Mouse (Mus musculus) adrenal gland, postnatal 4 days (tissue): ENCODE measurements around the gene Tsacc. TPM values are rescaled to one million over a fixed set of nuclear protein-coding genes. Genes with fewer than 3 reads are reported as not detected.
A peak's percentile ranks its signal among the peaks of the same experiment; 100 is the strongest.
"Not testable (repeated sequence)": the region's sequence is repeated elsewhere in the genome, so short reads cannot be mapped to it uniquely, and the experiment has no call there.

ENCODE experiments used
- DNase-seq, 2 experiments: peaks; one replicate each; pipeline ENCODE4 v3.0.0; 2021 to 2022; ENCODE audit warnings: low spot score in 2 of 2, mixed read lengths in 2 of 2
- total RNA-seq, 2 experiments: library from RNA; stranded (reverse); gene quantifications; 2 replicates each; pipeline ENCODE4 v1.2.3; 2021

Gene Tsacc
- total RNA-seq, 2 experiments from 2014 or later = 8.0 to 11.0 TPM

DNA sequence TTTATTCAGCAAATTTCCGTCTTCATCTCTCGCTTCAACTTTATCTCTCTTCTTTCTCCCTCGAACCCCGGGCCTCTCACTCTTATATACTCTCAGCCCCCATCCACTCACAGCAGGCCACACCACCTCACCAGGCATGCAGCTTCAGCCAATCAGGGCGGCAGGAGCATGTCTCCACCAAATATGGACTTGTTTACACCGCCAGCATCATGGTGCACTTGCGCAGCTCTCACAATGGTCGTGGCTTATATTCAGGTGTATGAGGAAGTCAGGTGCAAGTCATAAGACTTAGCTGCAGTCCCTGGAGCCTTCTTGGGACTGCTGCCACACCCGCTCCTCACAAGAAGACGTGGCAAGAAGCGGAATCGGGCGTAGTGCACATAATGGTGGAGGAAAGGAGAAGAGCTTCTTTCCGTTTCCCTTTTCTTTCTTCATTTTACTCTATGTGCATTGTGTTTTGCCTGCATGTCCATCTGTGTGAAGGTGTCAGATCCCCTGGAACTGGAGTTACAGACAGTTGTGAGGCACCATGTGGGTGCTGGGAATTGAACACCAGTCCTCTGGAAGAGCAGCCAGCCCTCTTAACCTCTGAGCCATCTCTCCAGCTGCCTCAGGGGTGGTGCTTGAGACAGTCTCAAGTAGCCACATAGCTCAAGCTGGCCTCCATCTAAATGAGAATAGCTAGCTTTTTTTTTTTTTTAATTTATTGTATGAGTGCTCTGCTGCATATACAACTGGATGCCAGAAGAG lies 11.8 kb downstream of the Tsacc start:
- not testable (repeated sequence) for DNase-seq

DNA sequence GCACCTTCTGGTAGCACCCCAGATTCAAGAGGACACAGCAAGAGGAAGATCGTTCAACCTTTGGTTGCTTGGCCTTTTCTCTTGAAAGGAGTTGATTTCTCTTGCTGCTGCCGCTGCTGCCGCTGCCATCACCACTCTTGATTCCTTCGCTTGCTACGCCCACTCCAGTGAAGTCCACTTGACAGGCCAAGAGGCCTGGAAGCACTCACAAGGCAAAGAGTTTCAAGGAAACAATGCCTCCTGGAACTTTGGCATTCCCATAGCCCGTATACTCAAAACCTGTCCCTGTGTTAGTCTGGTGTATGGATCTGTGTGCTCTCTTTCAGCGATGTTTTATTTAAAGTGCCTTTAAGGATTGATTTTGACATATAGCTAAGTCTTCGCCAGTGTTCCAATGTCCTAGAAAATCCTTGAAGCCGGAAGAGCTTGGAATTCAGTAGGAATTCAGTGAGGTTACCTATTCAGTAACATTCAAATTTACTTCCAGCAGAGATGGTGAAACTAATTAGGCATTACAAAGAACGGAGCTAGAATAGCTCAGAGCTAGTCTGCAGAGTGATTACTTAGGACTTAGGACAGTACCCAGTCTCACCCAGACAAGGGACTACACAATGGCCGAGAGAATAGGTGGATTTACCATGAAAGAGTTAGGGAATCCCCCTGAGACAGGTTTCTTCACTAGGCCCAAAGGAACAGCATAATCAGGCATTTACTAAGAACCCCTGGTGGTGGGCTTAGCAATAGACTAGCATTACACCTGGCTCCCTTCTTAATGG lies 15.5 kb downstream of the Tsacc start:
- not testable (repeated sequence) for DNase-seq

GRCm38 (mm10) chr3:88280035-88280434 lies 16.8 kb downstream of the Tsacc start:
- no peak for DNase-seq

DNA sequence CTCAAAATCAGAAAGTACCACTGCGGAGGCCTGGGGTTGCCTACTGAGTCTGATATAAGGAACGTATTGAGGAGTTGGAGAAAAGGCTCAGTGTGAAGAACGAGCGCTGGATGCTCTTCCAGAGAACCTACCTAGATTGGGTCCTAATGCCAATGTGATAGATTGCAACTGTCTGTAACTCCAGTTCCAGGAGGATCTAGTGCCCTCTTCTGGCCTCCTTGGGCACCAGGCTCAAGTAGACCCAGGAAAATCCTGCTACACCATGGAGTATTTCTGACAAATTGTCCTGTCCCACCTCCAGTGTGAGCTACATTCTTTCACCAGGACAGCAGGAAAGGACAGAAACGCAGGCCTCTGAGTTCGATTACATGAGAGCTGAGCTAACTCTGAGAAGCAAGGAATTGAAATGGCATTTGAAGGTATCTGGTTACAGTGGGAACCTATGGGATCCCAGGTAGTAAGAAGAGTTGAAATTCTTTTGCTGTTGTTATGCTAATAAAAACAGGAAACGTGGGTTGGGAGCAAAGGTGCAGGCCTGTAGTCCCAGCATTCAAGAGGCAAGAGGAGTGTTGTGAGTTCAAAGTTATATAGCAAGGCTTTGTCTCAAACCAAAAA lies 20.2 kb downstream of the Tsacc start:
- DNase-seq = no peak

GRCm38 (mm10) chr3:88276121-88276520 lies 20.7 kb downstream of the Tsacc start:
- no peak for DNase-seq

DNA sequence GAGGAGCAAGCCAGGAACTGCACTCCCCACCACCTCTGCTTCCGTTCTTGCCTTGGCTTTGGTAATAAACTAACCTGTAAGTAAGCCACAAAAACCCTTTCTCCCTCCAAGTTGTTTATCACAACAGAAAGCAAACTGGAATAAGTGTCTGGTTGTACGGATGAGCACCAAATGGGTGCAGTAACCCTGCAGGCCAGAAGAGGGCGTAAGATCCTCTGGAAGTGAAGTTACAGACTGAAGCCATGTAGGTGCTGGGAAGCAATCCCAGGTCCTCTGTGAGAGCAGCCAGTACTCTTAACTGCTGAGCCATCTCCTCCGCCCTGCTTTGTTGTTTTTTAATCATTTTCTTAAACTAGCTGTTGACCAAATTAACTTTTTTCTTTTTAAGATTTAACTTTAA lies 22.8 kb downstream of the Tsacc start:
- DNase-seq = no peak

- DNase-seq = no peak
Measured at GRCm38 (mm10) chr3:88271859-88272258, 24.9 kb downstream of the Tsacc start.

DNA sequence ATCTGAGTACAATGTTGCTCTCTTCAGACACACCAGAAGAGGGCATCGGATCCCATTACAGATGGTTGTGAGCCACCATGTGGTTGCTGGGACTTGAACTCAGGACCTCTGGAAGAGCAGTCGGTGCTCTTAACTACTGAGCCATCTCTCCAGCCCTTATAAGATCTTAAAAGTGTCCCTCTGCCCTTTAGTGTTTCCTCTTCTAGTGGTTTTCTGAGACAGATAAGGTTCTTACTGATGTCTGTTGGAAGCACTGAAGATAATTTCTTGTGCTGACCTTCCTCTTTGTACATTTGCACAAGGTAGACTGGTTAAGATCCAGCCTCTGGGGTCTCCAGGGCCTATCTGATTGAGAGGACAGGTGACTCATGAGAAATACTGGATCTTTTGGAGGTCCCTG lies 25.5 kb downstream of the Tsacc start:
- not testable (repeated sequence) for DNase-seq

GRCm38 (mm10) chr3:88268991-88269390 lies 27.8 kb downstream of the Tsacc start:
- no peak for DNase-seq

DNA sequence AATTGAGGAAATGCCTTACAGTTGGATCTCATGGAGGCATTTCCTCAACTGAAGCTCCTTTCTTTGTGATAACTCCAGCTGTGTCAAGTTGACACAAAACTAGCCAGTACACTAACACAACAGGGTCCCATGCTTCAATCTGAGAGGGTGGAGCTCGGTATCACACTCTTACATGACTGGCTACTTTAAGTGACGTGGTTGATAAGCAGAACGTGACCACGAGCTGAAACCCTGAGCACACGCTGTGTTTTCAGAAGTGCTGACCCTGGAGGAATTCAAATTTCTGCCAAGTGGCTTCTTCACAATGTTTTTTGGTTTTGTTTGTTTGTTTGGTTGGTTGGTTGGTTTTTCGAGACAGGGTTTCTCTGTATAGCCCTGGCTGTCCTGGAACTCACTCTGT lies 28.8 kb downstream of the Tsacc start:
- DNase-seq = not testable (repeated sequence)

GRCm38 (mm10) chr3:88262346-88262745 lies 34.5 kb downstream of the Tsacc start:
- no peak for DNase-seq

GRCm38 (mm10) chr3:88256382-88256781 lies 40.4 kb downstream of the Tsacc start:
- no peak for DNase-seq

- DNase-seq = no peak
Measured at GRCm38 (mm10) chr3:88255950-88256349, 40.8 kb downstream of the Tsacc start.

DNA sequence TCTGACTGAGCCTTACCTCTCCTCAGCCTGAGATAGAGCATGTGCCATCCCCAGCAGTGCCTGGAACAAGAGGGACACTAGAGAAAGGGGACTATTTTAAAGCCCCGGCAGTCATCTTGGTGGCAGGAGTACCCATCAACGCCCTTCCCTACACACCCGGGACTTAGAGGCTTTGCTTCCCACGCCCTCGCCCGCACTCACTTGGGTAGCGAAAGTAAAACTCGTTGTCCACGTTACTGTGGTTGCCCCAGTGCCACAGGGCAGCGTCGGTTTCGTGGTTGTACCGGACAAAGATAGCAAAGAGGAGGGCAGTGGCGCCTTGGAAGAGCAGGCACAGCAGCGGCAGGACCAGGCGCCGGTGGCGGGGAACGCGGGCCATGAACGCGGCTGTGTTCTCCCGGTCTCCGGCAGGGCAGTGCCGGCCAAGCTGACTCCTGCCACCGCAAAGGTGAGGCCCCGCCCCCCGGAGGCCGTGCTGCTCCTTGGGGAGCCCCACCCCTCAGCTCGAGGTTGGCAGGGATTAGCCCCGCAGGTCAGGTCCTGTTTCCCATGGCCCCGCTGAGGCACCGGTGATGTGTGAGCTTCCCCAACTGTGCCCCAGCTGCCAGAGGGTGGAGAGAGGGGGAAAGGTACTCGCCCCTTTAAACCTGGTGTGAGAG lies 42.4 kb downstream of the Tsacc start, which contains the start of gene Rhbg:
Gene Rhbg, minus strand, starts transcription at position 442 of the 659 bp plus-strand sequence.
- DNase-seq = no peak

DNA sequence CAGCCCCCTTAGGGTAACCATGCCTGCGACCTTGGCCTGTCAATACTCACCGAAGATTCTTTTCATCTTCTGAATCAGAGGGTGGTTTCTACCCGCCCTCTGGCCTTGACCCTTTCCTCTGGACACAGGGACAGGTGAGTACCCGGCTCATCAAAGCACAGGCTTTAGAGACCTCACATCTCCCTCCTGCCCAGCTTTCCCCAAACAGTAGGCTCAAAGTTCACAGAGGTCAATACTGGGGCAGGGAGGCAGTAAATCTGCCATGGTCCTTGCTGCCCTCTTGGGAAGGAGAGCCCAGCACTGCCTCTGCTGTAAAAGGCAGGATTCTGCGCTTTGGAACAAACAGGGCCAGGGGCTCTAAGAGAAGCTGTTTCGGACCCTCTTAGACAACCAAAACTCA lies 44.1 kb downstream of the Tsacc start:
- no peak for DNase-seq

- no peak for DNase-seq
Measured at GRCm38 (mm10) chr3:88248406-88248805, 48.4 kb downstream of the Tsacc start.

- DNase-seq = no peak
Measured at GRCm38 (mm10) chr3:88247666-88248065, 49.1 kb downstream of the Tsacc start.

DNA sequence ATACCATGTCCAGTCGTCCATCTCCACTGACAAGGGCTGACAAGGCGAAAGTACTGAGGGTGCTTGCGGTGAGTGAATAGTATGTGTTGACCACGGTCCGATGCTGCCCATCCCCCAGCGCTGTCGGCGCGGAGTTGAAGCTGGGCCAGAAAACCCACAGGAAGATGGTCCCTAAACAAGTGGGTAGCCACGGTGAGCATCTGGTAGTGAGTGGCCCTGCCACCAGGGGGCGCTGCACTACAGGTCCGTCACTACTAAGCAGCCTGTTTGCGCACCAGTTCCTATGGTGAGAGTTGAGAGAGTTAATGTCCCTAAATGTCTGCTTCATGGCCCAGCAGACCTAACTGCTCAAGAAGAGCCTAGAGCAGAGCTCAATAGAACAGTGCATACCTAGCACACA lies 51.0 kb downstream of the Tsacc start:
- DNase-seq = peak; percentile 50 to 65

- DNase-seq = peak in 1 of 2 experiments; percentile 20
Measured at GRCm38 (mm10) chr3:88244071-88244470, 52.7 kb downstream of the Tsacc start.

GRCm38 (mm10) chr3:88242531-88242930 lies 54.3 kb downstream of the Tsacc start:
- DNase-seq = peak; percentile 49 to 50

- no peak for DNase-seq
Measured at GRCm38 (mm10) chr3:88241045-88241786, 55.6 kb downstream of the Tsacc start.
